Mouse (Mus musculus): ENCODE data around the gene Ntn5. TPM values are rescaled to one million over a fixed set of nuclear protein-coding genes. Genes with fewer than 3 reads are reported as not detected.
"Not testable (repeated sequence)": the region's sequence is repeated elsewhere in the genome, so short reads cannot be mapped to it uniquely, and the experiment has no call there.

Ntn5 gene
- polyA plus RNA-seq, 1 experiment = 4.2 TPM

GRCm38 (mm10) chr7:45654424-45655047 lies 29.3 kb upstream of the Ntn5 start:
- 75% methylated on average over 17 of the region's 17 CpGs for WGBS
- DNase-seq = no peak
- Histone ChIP-seq H3K27me3 (ENCODE audit: control insufficient read depth, insufficient read depth, low read length) (no peaks in the 10 kb centered on the region), H3K27ac (ENCODE audit: control insufficient read depth, insufficient read depth, low read length) (no peak overlapping the region), H3K4me3 (ENCODE audit: control insufficient read depth, insufficient read depth, low read length) (no peak overlapping the region), H3K4me1 (replicated peaks; ENCODE audit: control insufficient read depth, insufficient read depth, low read length) (no peaks in the 10 kb centered on the region), H3K36me3 (ENCODE audit: control insufficient read depth, insufficient read depth, low read length) (no peaks in the 10 kb centered on the region)
- TF ChIP-seq CTCF (IDR thresholded peaks at IDR 0.05; ENCODE audit: borderline replicate concordance, control insufficient read depth, extremely low read depth, insufficient read depth, low read length, poor library complexity) (no peak), POLR2A (IDR thresholded peaks at IDR 0.05; ENCODE audit: control insufficient read depth, extremely low read depth, insufficient read depth, low read length, poor library complexity) (no peak)

- no peak for DNase-seq
- H3K36me3 ChIP-seq (ENCODE audit: control insufficient read depth, insufficient read depth, low read length) = no peaks in the 10 kb centered on the region
- 65% methylated on average over 11 of the region's 11 CpGs for WGBS
- H3K4me3 ChIP-seq (ENCODE audit: control insufficient read depth, insufficient read depth, low read length) = no peak overlapping the region
- TF ChIP-seq CTCF (IDR thresholded peaks at IDR 0.05; ENCODE audit: borderline replicate concordance, control insufficient read depth, extremely low read depth, insufficient read depth, low read length, poor library complexity) (no peak), POLR2A (IDR thresholded peaks at IDR 0.05; ENCODE audit: control insufficient read depth, extremely low read depth, insufficient read depth, low read length, poor library complexity) (no peak)
- no peak overlapping the region for H3K27ac ChIP-seq (ENCODE audit: control insufficient read depth, insufficient read depth, low read length)
- H3K27me3 ChIP-seq (ENCODE audit: control insufficient read depth, insufficient read depth, low read length) = no peaks in the 10 kb centered on the region
- no peaks in the 10 kb centered on the region for H3K4me1 ChIP-seq (replicated peaks; ENCODE audit: control insufficient read depth, insufficient read depth, low read length)
Measured at GRCm38 (mm10) chr7:45660746-45661478, 22.9 kb upstream of the Ntn5 start.

- WGBS = 94% methylated on average over 6 of the region's 6 CpGs
- H3K4me1 ChIP-seq (replicated peaks; ENCODE audit: control insufficient read depth, insufficient read depth, low read length); H3K27ac ChIP-seq (ENCODE audit: control insufficient read depth, insufficient read depth, low read length); DNase-seq; H3K27me3 ChIP-seq (ENCODE audit: control insufficient read depth, insufficient read depth, low read length); H3K36me3 ChIP-seq (ENCODE audit: control insufficient read depth, insufficient read depth, low read length); H3K4me3 ChIP-seq (ENCODE audit: control insufficient read depth, insufficient read depth, low read length): not testable (repeated sequence)
Measured at GRCm38 (mm10) chr7:45661702-45662101, 22.1 kb upstream of the Ntn5 start.

- Histone ChIP-seq H3K4me3 (ENCODE audit: control insufficient read depth, insufficient read depth, low read length) (no peak overlapping the region), H3K36me3 (ENCODE audit: control insufficient read depth, insufficient read depth, low read length) (no peaks in the 10 kb centered on the region), H3K27me3 (ENCODE audit: control insufficient read depth, insufficient read depth, low read length) (no peaks in the 10 kb centered on the region), H3K4me1 (replicated peaks; ENCODE audit: control insufficient read depth, insufficient read depth, low read length) (no peaks in the 10 kb centered on the region), H3K27ac (ENCODE audit: control insufficient read depth, insufficient read depth, low read length) (no peak overlapping the region)
- no peak for DNase-seq
- 78% methylated on average over 13 of the region's 13 CpGs for WGBS
- no peak for TF ChIP-seq POLR2A (IDR thresholded peaks at IDR 0.05; ENCODE audit: control insufficient read depth, extremely low read depth, insufficient read depth, low read length, poor library complexity)
- TF ChIP-seq CTCF (IDR thresholded peaks at IDR 0.05; ENCODE audit: borderline replicate concordance, control insufficient read depth, extremely low read depth, insufficient read depth, low read length, poor library complexity) = no peak
Measured at GRCm38 (mm10) chr7:45665303-45666138, 18.3 kb upstream of the Ntn5 start.

- no peaks in the 10 kb centered on the region for H3K27me3 ChIP-seq (ENCODE audit: control insufficient read depth, insufficient read depth, low read length)
- H3K4me1 ChIP-seq (replicated peaks; ENCODE audit: control insufficient read depth, insufficient read depth, low read length) = no peaks in the 10 kb centered on the region
- no peak for TF ChIP-seq POLR2A (IDR thresholded peaks at IDR 0.05; ENCODE audit: control insufficient read depth, extremely low read depth, insufficient read depth, low read length, poor library complexity)
- TF ChIP-seq CTCF (IDR thresholded peaks at IDR 0.05; ENCODE audit: borderline replicate concordance, control insufficient read depth, extremely low read depth, insufficient read depth, low read length, poor library complexity) = no peak
- 83% methylated on average over 7 of the region's 7 CpGs for whole genome bisulfite sequencing
- no peak within 1 kb of the TSS for H3K4me3 ChIP-seq (ENCODE audit: control insufficient read depth, insufficient read depth, low read length)
- H3K36me3 ChIP-seq (ENCODE audit: control insufficient read depth, insufficient read depth, low read length) = no peaks in the 10 kb centered on the region
- DNase-seq = no peak
- H3K27ac ChIP-seq (ENCODE audit: control insufficient read depth, insufficient read depth, low read length) = no peak within 1 kb of the TSS
Measured at GRCm38 (mm10) chr7:45666161-45666560, 17.7 kb upstream of the Ntn5 start, which contains the start of gene Fut2. Gene Fut2, minus strand, starts transcription at chr7:45666394.

- no peaks in the 10 kb centered on the region for H3K27me3 ChIP-seq (ENCODE audit: control insufficient read depth, insufficient read depth, low read length)
- H3K4me1 ChIP-seq (replicated peaks; ENCODE audit: control insufficient read depth, insufficient read depth, low read length) = no peaks in the 10 kb centered on the region
- no peaks in the 10 kb centered on the region for H3K36me3 ChIP-seq (ENCODE audit: control insufficient read depth, insufficient read depth, low read length)
- no peak overlapping the region for H3K4me3 ChIP-seq (ENCODE audit: control insufficient read depth, insufficient read depth, low read length)
- no peak for DNase-seq
- no peak for TF ChIP-seq POLR2A (IDR thresholded peaks at IDR 0.05; ENCODE audit: control insufficient read depth, extremely low read depth, insufficient read depth, low read length, poor library complexity)
- no peak for TF ChIP-seq CTCF (IDR thresholded peaks at IDR 0.05; ENCODE audit: borderline replicate concordance, control insufficient read depth, extremely low read depth, insufficient read depth, low read length, poor library complexity)
- WGBS = 89% methylated on average over 14 of the region's 14 CpGs
- no peak overlapping the region for H3K27ac ChIP-seq (ENCODE audit: control insufficient read depth, insufficient read depth, low read length)
Measured at GRCm38 (mm10) chr7:45667761-45668160, 16.1 kb upstream of the Ntn5 start.
